Mouse (Mus musculus) CD4-positive helper T cell, adult 2 months (primary cell): ENCODE measurements around the gene Ssbp4.
A peak's percentile ranks its signal among the peaks of the same experiment; 100 is the strongest.

ENCODE experiments used
- DNase-seq: peaks from one replicate; pipeline ENCODE4 v3.0.0-alpha.2; 2012; ENCODE audit warnings: low read depth, missing footprints, low spot score

Ssbp4 gene

DNA sequence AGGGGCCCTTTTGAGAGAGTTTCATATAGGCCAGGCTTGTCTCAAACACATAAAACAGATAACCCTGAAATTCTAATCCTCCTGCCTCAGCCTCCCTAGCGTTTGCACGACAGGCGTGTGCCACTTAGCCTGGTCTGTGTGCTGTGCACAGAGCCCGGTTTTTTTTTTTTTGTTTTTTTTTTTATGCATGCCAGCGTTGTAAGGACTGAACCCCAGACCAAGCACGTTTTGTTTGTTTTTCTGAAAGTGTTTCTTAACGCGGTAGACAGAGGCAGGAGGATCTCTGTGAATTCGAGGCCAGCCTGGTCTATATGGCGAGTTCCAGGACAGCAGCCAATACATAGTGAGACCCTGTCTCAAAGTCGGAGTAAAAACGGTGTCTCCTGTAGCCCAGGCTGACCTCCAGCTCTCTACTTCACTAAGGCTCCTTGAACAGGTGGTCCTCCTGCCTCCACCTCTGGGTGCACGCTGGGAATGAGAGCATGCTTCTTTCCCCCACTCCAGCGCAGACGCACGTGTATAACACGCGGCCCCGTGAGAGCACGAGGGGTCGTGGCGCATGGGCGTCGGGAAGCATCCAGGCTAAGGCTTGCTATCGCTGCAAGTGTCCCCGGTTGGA lies at the start of gene Ssbp4:
TSS of gene Ssbp4 (minus strand) at position 124 of the 619 bp plus-strand sequence.
- DNase-seq, result no peak

DNA sequence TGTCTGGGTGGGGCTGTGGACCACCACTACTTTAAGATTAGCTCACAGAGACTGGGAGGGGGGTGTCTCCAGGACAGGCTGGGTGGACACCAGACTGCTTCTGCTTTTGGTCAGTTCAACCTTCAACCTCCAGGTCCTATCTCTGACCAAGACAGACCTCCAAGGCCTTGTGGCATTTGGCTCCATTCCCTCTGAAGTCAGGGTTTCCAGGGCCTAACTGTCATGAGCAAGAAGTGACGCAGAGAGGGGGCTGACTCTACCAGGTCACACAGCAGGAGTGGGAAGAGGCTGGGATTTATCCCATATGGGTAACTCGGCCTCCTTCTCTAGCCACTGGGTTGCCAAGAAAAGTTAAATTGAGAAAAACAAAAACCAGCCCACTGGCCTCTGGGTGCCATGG lies 49.1 kb upstream of the Ssbp4 start:
- no peak for DNase-seq

GRCm38 (mm10) chr8:70657214-70657613 lies 48.5 kb upstream of the Ssbp4 start:
- no peak for DNase-seq

DNA sequence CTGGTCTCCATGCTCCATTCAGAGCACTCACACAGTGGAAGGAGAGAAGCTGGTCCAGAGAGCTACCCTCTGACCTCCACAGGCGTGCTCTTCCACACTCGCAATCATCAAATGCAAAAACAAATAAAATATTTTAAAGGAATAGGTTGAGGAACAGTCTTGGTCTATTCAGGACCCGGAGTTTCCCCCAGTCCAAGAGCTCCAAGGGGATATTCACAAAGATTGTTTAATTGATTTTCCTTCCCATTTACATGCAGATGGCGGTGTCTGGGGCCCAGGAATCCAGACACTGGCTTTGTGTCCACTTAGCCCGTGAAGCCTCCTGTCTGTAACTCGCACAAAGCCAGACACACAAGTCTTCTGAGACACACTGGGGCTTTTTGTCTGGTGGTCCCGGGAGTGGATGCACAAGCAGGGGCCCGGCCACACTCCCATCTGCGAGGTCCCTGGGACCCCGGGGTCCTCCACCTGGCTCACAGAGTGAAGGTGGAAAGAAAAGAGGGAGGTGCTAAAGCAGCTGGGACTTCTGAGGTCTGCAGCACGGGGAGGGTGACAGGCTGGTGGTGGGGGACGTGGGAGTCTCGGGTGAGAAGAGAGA lies 47.6 kb upstream of the Ssbp4 start:
- no peak for DNase-seq

- no peak for DNase-seq
Observed at GRCm38 (mm10) chr8:70655469-70655868, 46.8 kb upstream of the Ssbp4 start.

GRCm38 (mm10) chr8:70654121-70654520 lies 45.4 kb upstream of the Ssbp4 start:
- DNase-seq, result no peak

- peak; percentile 74 for DNase-seq
Observed at GRCm38 (mm10) chr8:70653226-70653625, 44.6 kb upstream of the Ssbp4 start.

- no peak for DNase-seq
Observed at GRCm38 (mm10) chr8:70650351-70650750, 41.7 kb upstream of the Ssbp4 start.

DNA sequence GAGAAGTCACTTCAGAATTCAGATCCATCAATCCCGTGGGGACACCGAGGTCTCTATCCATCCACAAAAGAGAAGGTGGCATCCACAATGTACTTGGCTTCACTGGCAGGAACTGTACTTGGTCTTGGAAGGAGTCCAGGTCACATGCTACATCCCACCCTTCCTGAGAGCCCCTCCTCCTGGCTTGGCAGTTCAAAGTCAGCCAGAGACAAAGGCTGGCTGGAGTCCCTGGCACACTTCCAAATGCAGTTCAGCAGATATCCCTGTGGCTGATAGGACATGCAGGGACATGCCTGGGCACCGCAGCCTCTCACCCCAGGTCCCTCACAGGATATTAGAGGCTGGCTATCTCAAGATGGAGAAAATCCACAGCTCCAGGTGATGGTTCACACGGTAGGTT lies 40.7 kb upstream of the Ssbp4 start:
- no peak for DNase-seq

- DNase-seq, result no peak
Observed at GRCm38 (mm10) chr8:70648921-70649320, 40.2 kb upstream of the Ssbp4 start.

DNA sequence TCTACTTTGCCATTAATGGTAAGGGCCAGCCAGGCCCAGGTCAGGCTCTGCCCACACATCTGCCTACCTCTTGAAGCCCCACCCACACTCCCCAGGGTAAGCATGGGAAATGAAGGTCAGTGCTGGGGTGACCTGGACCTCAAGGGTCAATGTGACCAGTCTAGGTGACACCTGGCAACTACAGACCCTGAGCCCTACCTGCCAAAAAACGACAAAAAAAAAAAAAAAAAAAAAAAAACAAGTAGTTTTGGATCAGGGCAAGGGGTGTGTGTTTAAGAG lies 39.4 kb upstream of the Ssbp4 start:
- DNase-seq, result no peak

GRCm38 (mm10) chr8:70647343-70648163 lies 38.9 kb upstream of the Ssbp4 start:
- DNase-seq, result no peak

DNA sequence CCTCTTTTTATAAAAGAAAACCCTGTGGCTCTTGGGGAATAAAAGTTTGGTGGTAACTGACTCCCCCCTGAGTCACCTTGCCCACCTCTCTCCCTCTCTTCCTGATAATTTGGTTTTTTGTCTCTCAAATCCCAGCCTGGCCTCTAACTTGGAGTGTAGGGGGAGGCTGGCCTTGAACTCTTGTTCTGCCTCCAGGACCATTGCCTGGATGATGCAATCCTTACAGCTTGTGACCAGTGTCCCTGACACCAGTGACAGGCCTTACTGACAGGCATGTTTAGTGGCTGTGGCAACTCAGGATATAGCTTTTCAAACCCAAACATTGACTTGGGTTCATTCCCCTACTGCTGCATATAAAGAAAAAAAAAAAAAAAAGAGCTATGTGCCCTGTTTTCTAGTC lies 38.1 kb upstream of the Ssbp4 start:
- no peak for DNase-seq

GRCm38 (mm10) chr8:70646369-70646768 lies 37.7 kb upstream of the Ssbp4 start:
- no peak for DNase-seq

DNA sequence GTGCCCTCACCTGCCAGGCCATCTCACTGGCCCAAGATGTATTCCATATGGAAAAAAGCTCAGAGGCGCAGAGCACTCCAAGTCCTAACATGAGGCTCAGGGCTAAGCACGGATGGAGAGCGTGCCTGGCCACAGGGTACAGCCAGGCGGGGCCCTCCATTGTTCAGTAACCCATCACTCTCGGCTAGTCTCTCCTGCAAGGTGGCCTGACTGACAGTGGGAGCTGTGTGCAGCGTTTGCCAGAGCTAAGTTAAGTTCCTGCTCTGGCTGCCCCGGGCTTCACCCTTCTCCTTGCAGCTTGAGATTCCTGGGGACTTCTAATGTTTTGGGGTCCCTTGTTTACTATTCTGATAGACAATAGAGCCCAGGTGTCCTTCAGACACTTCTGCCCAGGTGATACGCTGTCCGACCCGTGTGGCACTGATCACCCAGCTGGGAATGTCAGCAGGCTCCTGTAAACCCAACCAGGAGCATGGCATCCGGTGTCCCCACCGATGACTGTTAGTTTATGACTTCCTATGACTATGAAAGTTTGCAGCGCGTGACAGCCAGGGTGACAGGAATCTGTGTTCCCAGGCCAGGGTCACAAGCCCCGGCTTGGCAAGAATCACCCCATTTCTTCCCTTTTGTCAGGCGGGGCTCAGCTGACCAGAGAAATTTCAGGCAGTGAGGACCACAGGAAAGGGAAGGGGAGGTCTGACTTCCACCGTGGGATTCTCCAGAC lies 37.0 kb upstream of the Ssbp4 start:
- DNase-seq, result no peak

- DNase-seq, result peak; percentile 33
Observed at GRCm38 (mm10) chr8:70644065-70644464, 35.4 kb upstream of the Ssbp4 start.

- DNase-seq, result no peak
Observed at GRCm38 (mm10) chr8:70643019-70643418, 34.3 kb upstream of the Ssbp4 start.

GRCm38 (mm10) chr8:70638752-70639151 lies 30.1 kb upstream of the Ssbp4 start:
- DNase-seq, result no peak

DNA sequence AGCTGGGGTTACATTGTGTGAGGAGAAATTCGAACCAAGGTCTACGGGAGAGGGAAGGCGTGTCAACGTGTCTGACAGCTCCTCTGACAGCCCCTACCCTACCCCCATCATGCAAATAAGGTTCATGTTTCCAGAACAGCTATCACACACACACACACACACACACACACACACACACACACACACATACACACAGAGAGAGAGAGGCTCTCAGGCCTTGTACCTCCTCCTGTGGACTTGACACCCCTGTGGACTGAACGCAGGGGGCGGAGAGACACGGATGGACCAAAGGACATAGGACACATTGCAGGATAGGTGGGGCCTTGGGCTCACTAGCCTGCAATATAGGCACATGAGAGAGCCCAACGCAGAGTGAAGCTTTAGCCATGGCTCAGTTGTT lies 28.2 kb upstream of the Ssbp4 start:
- DNase-seq, result no peak

GRCm38 (mm10) chr8:70635527-70635926 lies 26.9 kb upstream of the Ssbp4 start:
- no peak for DNase-seq

- DNase-seq, result no peak
Observed at GRCm38 (mm10) chr8:70634066-70634465, 25.4 kb upstream of the Ssbp4 start.

DNA sequence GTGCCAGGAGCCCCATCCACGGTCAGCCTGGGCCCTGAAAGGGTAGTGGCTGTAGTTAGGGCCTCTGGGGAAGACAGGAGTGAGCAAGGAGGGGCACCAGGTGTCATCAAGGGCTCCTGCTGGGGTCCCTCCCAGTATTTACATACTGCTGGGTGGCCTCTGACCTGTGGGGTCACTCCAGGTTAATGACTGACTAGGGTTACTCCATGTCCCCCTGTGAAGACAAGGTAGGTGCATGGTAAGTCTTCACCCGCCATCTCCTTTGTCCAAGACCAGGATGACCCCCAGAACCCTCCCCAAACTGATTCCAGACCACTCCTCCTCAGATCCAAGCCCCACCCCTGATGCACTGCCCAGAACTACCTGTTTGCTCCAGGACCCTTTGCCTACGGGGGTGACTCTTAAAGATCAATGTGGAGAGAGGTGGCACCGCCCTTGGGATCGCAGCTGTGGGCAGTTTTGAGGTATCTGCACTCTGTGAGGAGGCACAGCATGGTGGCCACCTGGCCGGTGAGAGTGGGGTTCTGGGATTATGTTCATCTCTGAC lies 23.7 kb upstream of the Ssbp4 start, which contains the start of gene Gdf15:
TSS of gene Gdf15 (minus strand) at position 111 of the 547 bp plus-strand sequence.
- DNase-seq, result no peak
